Mouse (Mus musculus): ENCODE measurements around the gene Chst3.

DNA sequence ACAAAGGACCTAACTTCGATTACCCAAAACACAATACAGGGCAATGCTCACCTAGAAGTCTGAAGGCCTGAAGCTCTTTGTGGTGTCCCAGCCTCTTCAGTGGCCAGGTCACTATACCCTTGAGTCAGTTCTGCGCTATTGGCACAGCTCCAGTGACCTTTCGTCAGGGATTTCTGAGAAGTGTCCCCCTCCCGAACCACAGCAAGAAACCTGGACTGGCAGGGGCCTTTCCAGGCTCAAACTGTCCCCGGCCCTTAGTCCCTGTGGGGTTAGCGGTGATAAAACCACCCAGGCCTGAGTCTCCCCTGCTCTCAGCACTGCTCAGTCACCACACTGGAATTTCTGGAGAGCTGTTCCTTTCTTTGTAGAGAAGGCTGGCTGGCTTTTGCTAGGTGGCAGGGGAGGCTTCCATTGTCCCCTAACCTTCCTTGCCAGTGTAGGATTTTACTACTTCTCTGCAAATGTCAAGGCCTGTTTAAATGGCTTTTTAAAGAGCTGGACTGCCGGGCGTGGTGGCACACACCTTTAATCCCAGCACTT, 11.8 kb downstream of the Chst3 start:
- TF ChIP-seq POLR2A (IDR thresholded peaks at IDR 0.05; ENCODE audit: low read depth, low read length) (no peak), CTCF (IDR thresholded peaks at IDR 0.05; ENCODE audit: extremely low read depth, insufficient read depth, insufficient read length, insufficient replicate concordance) (no peak)
